Mouse (Mus musculus) kidney, adult 9 months (tissue): Measurements from ENCODE around the gene Fam25c.

Experiments used
- DNase-seq: peaks from one replicate; pipeline ENCODE4 v3.0.0; 2022

Gene Fam25c

DNA sequence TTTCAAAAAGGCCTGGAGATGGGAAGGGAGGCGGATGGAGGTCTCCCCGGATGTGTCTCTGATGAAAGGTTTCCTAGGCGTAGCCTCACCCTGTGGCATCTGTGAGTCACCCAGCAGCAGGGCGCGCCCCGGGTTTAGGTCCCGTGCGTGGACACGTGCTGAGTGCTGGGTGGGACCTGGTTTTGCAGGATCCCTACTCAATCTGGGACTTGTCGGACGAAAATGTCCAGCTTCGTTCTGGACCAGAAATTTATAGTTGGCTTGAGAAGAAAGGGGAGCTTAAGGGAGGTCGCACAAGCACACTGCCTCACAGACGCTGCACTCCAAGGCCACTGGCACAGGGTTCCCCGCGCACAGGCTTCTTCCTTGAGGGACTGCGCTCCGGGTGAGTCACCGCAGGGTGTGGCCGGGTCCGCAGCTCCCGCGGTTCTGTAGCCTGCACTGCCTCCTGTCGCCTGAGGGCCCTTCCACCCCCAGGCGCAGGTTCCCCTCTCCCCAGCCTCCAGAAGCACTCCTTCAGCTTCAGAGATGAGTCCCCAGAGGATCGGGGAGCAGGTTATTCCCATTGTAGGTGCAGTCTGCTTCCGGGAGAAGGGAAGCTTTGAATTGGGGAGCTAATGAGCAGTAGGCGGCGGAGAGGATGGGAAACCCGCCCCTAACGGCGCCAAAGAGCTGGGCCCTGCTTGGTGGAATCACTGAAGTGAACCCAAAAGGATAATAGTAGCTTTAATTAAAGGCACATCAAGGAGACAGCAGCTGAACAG lies 8.4 kb upstream of the Fam25c start:
- DNase-seq = peak; percentile 62

DNA sequence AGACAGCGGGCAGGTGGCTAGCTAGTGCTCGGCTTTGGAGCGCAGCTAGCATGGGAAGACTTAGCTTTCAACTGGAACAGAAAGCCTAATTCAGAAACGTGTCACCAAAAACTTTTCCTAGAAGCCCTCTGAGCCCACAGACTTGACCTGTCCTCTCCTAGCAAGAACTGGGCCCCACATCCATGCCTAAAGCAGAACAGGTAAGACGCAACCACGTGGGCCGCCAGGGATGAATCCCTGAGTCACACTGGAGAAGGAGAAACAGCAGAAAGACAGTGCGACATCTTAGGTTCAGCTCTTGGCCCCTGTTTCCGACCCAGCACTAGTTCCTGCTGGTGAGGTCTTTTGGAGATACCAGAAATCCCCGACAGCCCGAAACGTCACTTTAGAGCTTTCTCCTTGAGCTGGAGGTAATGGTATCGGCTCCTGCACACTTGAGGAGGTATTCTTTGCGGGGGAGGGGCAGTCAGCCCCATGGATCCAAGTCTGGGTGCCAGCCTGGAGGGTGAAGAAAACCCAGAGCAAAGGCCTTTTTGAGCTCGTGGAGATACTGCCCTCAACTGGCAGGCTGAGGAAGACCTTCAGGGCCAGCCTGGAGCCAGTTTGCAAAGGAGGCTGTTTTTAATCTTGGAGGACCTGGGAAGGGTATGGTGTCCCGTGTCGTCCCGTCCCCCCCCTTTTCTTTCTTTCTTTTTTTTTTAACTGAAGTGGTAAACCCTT lies 7.7 kb upstream of the Fam25c start:
- peak; percentile 89 for DNase-seq

DNA sequence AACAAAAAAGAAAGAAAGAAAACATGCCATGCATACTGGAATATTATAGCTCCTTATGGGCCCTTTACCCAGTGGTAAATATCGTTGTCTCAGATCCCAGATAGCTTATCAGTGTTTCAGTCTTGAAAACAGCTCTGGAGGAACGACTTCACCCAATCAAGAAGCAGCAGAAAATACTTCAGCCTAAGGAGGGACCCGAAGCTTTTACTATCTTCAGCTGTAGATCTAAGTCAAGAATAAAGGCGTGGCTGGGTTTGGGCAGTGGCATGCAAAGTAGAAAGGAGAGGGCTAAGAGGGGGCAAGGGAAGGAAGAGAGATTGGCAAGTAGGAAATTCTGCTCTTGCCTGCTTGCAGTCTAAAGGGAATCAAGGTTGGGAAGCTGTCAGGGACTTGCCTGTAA lies 6.9 kb upstream of the Fam25c start:
- no peak for DNase-seq

DNA sequence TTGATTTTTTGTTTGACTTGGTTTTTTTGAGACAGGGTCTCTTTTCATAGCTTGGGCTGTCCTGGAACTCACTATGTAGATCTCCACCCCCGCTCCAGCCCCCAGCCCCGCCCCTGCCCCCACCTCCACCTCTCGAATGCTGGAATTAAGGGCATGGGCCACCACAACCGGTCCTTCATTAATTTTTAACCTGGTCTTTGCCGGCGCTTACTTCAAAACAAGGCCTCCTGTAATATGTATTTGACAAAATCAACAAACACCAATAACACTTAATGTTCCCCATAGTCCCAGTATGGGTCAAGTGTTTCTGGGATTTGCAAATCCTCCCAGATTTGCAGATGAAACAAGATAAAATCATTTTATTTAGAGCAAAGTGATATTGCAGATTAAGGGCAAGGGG lies 5.0 kb upstream of the Fam25c start:
- DNase-seq = peak; percentile 75

DNA sequence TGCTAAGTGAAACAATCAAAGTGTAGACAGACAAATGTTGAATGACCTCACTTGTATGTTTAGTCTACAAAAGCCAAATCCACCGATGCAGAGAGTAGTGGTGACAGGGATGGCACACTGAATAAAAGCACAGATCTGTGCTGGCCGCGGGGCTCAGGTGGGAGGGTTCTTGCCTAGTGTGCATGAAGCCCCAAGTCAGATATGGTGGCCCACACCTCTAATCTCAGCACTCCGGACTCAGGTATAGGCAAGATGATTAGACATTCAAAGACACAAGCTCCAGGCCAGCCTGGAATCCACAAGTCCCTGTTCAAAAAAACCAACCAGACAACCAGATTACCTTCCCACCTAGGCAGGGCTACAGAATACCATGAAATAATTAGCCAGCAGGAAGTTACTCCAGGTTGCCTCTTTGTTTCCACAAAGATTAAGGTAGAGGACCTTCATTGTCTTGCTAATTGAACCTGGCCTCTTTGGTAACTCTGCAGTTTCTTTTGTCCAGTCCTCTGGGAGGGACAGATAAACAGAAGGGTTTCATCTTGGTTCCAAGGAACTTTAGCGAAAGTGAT lies 4.5 kb upstream of the Fam25c start:
- no peak for DNase-seq

DNA sequence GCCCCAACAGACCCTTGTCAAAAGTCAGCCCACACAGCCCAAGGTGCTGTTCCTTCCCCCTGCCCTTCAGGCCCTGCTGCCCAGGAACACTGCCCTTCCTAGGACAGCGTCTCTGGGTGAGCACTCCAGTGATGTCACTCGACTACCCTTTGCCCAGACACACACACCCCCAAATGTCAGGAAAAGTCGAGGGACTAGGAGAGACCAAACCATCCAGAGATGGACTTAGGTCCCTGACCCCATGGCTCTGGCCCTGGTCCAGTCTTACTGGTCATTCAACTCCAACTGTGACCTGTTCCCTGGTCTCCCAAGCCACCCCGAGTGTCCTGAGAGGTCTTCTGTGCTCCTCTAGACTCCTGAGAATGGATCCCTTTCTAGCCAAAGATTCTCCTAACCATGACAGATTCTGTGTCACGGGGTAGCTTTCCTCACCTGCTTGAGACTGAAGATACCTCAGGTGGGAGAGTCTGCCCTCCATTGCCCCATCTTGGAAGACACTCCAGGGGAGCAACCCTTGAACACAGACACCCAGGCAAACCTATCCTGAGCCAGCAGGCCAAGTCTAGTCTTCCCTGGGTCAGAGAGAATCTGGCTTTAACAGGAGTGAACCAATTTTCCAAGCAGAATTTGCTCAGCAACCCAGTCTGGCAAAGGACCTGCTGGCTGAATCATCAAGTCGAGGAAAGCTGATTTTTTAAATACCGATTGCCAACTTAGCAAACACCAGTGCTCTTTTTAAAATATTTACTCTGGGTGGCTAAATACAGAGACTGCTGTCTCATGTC lies 2.6 kb upstream of the Fam25c start:
- peak; percentile 95 for DNase-seq

DNA sequence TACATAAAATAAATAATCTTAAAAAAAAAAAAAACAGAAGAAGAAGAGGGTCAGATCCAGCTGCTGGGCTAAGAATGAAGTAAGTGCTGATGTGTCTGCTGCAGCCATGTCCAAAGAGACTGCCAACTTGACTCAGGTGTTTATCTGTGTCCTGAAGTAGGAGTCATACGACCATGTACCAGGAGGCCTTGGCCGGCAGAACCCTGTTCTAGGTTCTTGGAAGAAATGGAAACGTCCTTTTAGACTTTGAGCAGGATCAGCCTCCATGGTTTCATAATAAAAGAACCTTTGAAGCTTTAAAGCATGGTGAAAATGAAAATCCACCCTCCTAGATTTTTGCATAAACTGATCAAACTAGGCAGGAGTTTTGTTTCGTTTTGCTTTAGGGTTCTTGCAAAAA lies 777 bp downstream of the Fam25c start:
- DNase-seq = peak; percentile 84

DNA sequence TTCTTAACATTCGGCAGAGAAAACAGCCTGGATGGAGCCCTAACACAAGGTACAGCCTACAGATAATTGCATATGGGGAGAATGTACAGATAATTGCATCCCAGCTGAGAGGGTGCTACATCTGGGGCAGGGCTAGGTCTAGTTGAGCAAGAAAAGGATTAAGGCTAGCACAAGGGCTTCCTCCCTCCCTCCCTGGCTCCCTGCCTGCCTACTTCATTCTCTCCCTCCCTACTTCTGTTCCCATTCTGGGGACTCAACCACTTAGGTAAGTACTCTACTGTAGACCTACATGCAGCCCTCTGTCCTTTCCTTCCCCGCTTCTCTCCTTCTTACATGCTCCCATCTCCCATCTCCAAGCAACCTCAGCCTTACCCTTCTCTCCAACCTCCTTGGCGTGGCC lies 1.9 kb downstream of the Fam25c start:
- no peak for DNase-seq

DNA sequence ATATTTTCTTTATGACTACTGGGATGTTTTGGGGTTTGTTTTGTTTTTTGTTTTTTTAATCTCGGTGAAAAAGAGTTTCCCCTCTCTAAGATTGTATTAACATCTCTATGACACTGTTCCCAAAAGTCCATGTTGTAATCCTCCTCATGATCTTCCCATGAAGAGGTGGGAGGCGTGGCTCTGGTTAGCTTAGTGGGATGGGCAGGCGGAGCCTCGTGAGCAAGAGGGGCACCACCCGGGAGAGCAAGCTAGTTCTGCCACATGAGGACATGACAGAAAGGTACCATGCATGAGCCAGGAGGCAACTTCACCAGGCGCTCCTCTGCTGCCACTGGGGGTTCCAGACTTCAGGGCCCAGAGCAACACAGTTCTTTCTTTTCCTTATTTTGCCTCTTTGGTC lies 2.7 kb downstream of the Fam25c start:
- DNase-seq = no peak

DNA sequence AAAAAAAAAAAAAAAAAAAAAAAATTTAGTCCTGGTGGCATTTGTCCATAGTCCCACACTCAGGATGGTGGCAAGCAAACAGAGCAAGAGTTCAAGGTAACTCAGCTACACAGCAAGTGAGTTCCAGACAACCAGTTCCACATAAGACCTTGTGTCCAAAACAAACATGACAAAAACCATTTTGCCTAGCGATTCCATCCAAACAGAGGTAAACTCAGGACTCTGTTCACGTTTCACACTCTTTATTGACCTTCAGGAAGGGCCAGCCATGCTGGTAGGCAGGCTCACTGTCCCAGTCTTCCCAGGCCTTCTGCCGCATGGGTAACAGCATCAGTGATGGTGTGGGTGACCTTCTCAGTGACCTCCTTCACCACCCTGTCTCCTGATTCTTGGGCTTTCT lies 3.6 kb downstream of the Fam25c start:
- no peak for DNase-seq

DNA sequence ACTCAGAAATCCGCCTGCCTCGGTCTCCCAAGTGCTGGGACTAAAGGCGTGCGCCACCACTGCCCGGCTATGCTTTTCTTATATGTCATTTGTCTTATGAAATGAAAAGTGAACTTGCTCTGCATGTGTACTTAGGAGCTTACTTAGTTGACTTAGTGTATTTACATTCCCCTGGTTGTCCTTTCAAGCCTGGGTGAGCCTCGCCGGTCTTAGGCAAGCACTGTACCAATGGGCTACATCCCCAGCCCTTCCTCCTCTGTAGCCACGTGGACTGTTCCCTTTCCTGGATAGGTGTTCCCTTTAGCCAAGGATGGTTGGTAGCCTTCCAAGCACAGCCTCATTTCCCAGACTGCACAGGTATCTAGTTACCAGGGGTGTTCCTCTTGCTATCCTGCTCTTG lies 6.2 kb downstream of the Fam25c start:
- no peak for DNase-seq

DNA sequence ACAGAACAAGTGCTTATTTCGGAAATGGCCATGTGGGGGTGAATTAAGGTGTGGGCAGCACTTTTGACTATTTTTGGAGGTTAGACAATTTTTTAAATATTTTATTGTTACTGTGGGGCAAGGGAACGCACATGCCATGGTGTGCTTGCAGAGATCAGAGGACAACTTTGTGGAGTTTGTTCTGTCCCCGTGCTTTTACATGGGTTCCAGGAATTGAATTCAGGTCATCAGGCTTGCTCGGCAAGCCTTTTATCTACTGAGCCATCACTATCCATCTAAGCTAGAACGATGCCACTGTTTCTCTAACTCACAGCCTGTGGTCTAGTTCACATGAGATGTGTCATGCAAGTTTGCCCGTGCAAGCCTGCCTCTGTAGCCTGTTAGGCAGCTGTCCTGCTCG lies 6.9 kb downstream of the Fam25c start:
- no peak for DNase-seq

DNA sequence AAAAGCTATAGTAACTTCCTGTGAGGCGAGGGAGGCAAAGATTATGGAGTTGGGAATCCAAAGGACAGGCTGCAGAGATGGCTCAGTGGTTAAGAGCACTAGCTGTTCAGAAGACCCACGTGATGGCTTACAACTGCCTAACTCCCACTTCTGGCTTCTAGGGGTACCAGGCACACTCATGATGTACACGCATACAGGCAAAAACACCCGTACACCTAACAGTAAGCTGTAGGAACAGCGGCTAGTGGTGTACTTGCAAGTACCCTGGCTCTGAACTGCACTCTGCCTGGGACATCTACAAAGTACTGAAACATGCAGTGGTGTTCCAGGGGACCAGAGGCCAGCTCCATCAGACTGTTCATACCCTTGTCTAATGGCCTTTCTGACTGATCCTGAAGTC lies 8.1 kb downstream of the Fam25c start:
- DNase-seq = no peak

DNA sequence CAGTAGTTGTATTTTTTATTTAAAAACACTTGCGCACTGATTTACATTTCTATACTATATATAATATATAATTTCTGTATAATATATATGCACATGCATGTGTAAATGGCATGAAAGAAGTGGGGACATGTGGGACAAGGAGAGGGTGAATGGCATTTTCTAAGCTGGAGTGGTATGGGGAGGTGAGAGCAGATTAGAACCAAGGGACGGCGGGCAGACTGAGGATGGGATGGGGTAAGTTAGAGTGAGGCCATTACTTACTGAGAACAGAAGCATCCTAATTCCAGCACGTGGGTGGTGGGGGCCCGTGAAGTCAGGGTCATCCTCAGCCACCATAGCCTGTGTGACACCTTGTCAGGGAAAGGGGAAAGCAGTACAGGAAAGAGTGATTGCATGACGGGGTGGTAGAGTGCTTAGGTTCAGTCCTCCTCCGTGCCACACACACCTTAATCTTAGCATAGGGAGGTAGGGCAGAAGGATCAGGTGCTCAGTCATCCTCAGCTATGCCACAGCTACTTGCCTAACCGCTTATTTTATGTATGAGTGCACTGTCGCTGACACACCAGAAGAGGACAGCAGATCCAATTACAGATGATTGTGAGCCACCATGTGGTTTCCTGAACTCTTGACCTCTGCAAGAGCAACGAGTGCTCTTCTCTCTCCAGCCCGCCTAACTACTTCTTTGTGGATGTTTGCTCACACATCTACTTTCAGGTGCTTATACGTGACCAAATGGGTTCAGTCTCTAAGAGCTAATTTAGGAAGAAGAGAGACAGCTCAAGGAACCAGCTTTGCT lies 9.3 kb downstream of the Fam25c start:
- no peak for DNase-seq

DNA sequence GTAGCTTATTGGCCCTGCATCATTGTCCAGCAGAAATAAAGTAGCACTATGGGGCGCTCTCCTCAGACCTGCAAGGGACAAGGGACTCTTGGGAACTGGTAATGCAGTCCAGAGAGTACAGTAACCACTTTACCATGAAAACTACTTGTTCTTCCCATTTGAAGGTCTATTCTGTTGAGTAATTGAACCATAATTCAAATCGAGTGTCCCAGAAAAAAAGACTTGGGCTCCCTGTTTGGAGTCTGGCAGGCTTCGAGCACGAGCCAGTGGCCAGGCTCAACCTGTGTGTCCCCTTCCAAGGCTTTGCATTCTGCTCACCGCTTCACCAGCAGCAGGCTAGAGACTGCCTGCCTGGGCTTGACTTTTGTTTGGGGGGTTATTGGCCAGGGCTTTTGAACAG lies 10.9 kb downstream of the Fam25c start:
- no peak for DNase-seq

DNA sequence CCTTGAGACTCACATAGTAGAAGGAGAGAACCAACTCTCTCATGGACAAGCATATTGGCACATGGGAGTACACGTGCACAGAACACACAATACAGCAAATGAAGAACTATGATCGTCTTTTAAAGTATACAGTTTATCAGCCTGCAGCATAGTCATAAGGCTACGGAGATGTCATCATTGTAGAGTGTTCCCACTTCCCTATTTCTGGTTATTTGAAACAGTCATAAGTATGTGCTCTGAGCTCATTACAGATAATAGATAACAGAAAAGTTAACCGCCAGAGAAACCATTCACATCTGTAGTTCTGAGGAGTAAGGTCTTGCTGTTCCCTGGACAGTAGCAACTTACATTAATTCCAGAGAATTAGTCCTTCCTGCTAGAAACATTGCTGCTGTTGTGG lies 12.2 kb downstream of the Fam25c start:
- DNase-seq = no peak

DNA sequence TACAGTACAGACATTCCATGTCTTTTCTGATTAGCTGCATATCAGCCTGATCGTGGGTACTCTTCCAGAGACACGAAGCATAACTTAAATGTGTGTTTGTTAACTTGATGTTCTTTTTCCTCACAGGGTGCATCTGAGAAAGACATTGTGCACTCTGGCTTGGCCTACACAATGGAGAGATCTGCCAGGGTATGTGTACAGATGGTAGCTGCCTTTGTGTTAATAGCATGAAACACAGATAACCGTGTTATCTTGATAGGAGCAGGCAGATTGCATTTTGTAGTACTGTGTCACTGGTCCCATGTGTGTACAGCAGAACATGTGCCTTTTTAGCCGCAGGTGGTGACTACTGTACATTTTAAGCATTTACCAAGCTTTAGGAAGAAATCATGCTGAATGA lies 13.2 kb downstream of the Fam25c start:
- no peak for DNase-seq

DNA sequence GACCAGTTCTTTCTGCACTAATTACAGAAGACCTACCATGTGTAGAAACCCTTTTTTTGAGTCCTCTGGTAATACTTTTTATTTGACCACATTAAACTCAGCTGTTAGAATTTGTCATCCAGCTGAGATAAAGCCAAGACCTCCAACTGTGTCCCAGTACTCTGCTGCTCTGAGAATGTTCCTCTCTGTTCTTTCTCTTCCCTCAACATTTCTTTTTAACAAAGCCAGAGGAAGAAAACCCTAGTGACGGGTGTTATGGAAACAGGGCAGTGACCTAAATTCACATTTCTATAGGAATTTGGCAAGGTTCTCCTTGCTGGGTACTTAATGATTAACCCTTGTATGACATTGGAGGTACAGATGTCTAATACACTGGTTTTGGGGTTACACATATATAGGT lies 15.8 kb downstream of the Fam25c start:
- DNase-seq = no peak

DNA sequence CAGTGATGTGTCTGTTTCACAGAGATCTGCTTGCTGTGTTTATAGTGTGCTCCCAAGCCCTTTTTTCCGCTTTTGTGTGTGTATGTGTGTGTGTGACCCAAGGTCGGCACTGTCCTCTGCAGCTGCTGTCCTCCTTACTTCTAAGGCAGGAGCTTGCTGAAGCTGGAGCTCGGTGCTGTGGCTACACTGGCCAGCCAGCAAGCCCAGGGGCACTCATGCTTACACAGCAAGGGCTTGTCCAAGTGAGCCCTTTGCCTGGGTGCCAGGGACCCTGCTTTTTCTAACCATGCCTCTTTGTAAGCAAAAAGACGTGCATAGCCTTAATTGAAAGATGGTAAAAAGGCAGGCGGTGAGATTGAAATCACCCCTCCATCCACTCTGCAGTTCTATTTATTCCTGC lies 22.8 kb downstream of the Fam25c start:
- DNase-seq = no peak

DNA sequence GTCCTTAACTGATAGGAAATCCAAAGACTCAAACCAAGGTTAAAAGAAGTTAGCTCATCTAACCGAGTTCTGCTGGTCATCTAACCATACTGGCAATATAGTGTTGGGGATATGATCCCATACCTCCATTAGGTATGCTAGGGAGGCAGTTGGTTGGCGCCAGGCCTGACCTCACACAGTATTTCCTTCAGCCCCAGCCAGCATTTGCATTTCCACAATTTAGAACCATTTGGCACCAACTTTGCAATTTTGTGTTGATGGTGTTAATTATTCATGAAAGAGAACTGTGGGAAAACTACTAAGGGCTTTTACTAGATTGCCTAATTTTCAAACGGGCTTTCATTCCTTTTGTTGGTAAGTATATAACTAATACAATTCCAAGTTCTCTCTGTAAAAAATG lies 23.3 kb downstream of the Fam25c start:
- peak; percentile 70 for DNase-seq

DNA sequence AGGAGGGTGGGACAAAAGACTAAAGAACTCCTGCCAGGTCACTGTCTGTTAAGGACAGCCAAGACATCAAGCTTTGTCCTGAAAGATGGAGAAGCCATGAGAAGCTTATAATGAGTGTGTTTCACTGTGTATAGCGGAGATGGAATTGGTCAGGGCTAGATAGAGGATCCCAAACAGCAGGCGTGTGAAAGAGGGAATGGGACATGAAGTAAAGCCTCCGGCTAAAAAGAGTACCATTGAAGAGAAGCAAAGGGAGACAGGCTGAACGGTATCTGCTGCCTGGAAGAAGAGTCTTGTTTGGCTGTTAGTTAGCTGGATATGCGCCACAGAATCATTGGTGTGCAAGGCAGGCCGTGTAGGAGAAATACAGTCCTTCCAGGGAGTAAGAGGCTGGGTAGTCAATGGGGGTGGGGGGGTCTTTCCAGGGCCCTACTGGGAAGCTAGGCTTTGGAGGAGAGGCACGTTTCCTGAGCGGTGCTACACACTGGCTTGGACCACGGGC lies 24.5 kb downstream of the Fam25c start:
- no peak for DNase-seq

DNA sequence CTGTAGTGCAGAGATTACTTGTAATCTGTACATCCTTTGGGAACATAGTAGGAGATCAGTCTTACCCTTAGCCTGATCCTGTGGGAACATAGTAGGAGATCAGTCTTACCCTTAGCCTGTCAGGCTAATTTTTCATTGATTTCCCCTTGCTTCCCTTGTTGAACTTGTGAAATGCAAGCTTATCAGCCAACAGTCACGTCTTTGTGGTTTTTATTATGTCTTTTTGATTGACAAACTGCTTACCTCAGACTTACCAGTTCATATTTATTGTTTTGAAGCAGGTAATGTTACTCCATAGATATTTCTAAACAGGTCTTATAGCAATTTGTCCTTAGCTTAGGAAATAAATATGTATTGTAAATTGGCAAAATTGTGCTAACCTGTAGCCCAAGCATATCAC lies 27.6 kb downstream of the Fam25c start:
- DNase-seq = no peak

DNA sequence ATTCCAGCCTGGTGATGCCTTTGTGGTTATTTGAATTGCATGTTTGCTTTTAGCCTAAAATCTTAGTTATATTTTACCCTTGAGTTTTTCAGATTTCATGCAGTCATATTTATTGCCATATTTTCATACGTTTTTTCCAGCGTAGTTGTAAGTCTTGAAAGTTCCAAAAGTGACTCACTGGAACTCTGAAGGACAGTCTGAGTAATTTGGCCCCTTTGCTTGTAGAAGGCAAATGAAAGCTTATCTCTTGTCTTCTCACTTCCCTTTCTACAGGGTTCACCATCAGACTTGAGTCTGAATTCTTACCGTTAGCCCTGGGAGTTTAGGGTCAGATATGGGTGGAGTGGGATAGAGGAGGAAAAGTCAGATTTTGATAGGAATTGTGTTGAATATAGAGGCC lies 28.6 kb downstream of the Fam25c start:
- DNase-seq = no peak
